Mouse (Mus musculus) heart, adult 2 months (tissue): ENCODE data around the gene Plk3.
A peak's percentile ranks its signal among the peaks of the same experiment; 100 is the strongest.

ENCODE experiments used
- CTCF ChIP-seq: fragments of 200-600 bp; IDR thresholded peaks from 2 replicates; pipeline ENCODE4 v1.8.1; 2022; ENCODE audit warnings: antibody characterized with exemption, mild to moderate bottlenecking, moderate library complexity
- EP300 ChIP-seq: fragments of 200-500 bp; IDR thresholded peaks from 2 replicates; pipeline ENCODE4 v1.6.1; 2011; ENCODE audit warnings: low read depth, low read length, control low read depth; ENCODE audit not compliant: insufficient read depth
- POLR2A ChIP-seq: fragments of 200-500 bp; IDR thresholded peaks from 2 replicates; pipeline ENCODE4 v1.6.1; 2011; ENCODE audit warnings: mild to moderate bottlenecking, low read depth, low read length, control low read depth; ENCODE audit not compliant: insufficient read depth

DNA sequence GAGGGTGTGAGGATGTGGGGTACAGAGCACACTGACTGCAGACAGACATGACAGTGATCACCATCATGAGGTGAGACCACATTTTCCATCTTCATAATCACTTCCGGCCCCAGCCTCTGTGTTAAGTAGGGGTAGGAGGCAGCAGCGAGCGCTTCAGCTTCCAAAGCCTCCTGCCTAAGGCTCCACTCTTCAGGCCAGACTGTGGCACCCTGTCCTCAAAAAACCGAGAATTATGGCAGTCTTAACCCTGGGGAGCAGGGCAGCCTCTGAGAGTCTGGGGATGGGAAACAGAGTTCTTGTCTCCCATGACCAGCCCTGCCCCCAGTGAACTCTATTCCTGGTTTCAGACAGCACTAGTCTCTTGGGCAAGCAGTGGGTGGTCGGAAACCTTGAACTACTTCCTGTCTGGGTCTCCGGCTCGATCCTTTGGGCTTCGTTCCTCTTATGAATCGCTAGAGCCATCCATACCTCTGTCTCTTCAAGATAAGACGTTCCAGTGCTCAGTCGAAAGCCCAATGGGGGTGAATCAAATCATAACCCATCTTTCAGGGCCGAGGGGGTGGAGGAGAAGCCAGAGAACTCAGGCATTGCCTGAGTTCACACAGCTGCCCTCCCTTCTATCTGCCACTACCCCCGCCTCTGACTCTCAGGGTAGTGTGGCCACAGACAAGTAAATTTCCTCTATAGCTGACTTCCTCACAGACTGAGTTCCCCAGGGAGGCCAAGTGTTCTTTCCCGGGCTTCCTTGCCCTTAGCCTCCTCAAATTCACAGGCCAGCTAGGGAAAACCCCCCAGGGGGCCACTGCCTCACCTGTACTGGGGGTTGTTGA is 9.0 kb downstream of the Plk3 start:
- no peak for TF ChIP-seq CTCF
- TF ChIP-seq EP300 = no peak
- 0 out of 2 replicates have a peak, but pooled peaks have one; percentile 25 for TF ChIP-seq POLR2A
